Mouse (Mus musculus): ENCODE measurements at regions not wholly inside any gene's neighbourhood (a gene's known extent, or its start where the extent isn't known, plus 50 kb on each side); places are given as distances from the start of the nearest gene placed in this dataset.

- Histone ChIP-seq H3K4me3 (no peak overlapping the region), H3K27me3 (ENCODE audit: control insufficient read depth, insufficient read depth, insufficient read length) (peaks cover 9% of the 10 kb centered on the region), H3K4me2 (ENCODE audit: low read depth) (no peak overlapping the region), H3K36me3 (ENCODE audit: control insufficient read depth, insufficient read depth) (no peaks in the 10 kb centered on the region), H3ac (ENCODE audit: control insufficient read depth, insufficient read length) (no peak overlapping the region), H3K79me2 (ENCODE audit: control insufficient read depth, insufficient read depth) (no peaks in the 10 kb centered on the region)
- no peak for TF ChIP-seq MYOG (IDR thresholded peaks at IDR 0.05; ENCODE audit: control insufficient read depth in 1 of 3, insufficient read depth in 1 of 3, insufficient read length in 2 of 3, low read depth in 2 of 3)
- no peak for TF ChIP-seq REST (IDR thresholded peaks at IDR 0.05; ENCODE audit: insufficient read depth, insufficient read length)
- no peak for TF ChIP-seq MYOD1 (IDR thresholded peaks at IDR 0.05; ENCODE audit: control insufficient read depth in 1 of 3, insufficient read length in 2 of 3, low read depth in 2 of 3)
- TF ChIP-seq USF1 (IDR thresholded peaks at IDR 0.05; ENCODE audit: low read depth), result no peak
- TF ChIP-seq TCF3 (IDR thresholded peaks at IDR 0.05; ENCODE audit: insufficient read length, low read depth), result no peak
- TF ChIP-seq E2F4 (IDR thresholded peaks at IDR 0.05; ENCODE audit: insufficient read depth), result no peak
- no peak for TF ChIP-seq TCF12 (IDR thresholded peaks at IDR 0.05; ENCODE audit: insufficient read depth, poor library complexity, severe bottlenecking)
- no peak for TF ChIP-seq MAX (IDR thresholded peaks at IDR 0.05; ENCODE audit: low read depth)
- TF ChIP-seq SRF (IDR thresholded peaks at IDR 0.05; ENCODE audit: control insufficient read depth, insufficient read length, low read depth), result no peak
- TF ChIP-seq POLR2A (IDR thresholded peaks at IDR 0.05; ENCODE audit: insufficient read length, low read depth), result no peak
- no peak for TF ChIP-seq CEBPB (IDR thresholded peaks at IDR 0.05; ENCODE audit: insufficient read depth, poor library complexity, severe bottlenecking)
- TF ChIP-seq POLR2AphosphoS2 (IDR thresholded peaks at IDR 0.05; ENCODE audit: insufficient read length, low read depth), result no peak
Observed at GRCm38 (mm10) chr1:77933095-77933766, 263.7 kb downstream of the Pax3 start.

GRCm38 (mm10) chr1:77932226-77932625 lies 264.7 kb downstream of the Pax3 start:
- Histone ChIP-seq H3K79me2 (ENCODE audit: control insufficient read depth, insufficient read depth) (no peaks in the 10 kb centered on the region), H3ac (ENCODE audit: control insufficient read depth, insufficient read length) (no peak overlapping the region), H3K4me2 (ENCODE audit: low read depth) (no peak overlapping the region), H3K4me3 (no peak overlapping the region), H3K36me3 (ENCODE audit: control insufficient read depth, insufficient read depth) (no peaks in the 10 kb centered on the region), H3K27me3 (ENCODE audit: control insufficient read depth, insufficient read depth, insufficient read length) (peaks cover 10% of the 10 kb centered on the region)
- TF ChIP-seq E2F4 (IDR thresholded peaks at IDR 0.05; ENCODE audit: insufficient read depth), result no peak
- no peak for TF ChIP-seq MYOG (IDR thresholded peaks at IDR 0.05; ENCODE audit: control insufficient read depth in 1 of 3, insufficient read depth in 1 of 3, insufficient read length in 2 of 3, low read depth in 2 of 3)
- no peak for TF ChIP-seq CEBPB (IDR thresholded peaks at IDR 0.05; ENCODE audit: insufficient read depth, poor library complexity, severe bottlenecking)
- TF ChIP-seq POLR2A (IDR thresholded peaks at IDR 0.05; ENCODE audit: insufficient read length, low read depth), result no peak
- no peak for TF ChIP-seq MYOD1 (IDR thresholded peaks at IDR 0.05; ENCODE audit: control insufficient read depth in 1 of 3, insufficient read length in 2 of 3, low read depth in 2 of 3)
- no peak for TF ChIP-seq SRF (IDR thresholded peaks at IDR 0.05; ENCODE audit: control insufficient read depth, insufficient read length, low read depth)
- TF ChIP-seq TCF12 (IDR thresholded peaks at IDR 0.05; ENCODE audit: insufficient read depth, poor library complexity, severe bottlenecking), result no peak
- TF ChIP-seq POLR2AphosphoS2 (IDR thresholded peaks at IDR 0.05; ENCODE audit: insufficient read length, low read depth), result no peak
- no peak for TF ChIP-seq USF1 (IDR thresholded peaks at IDR 0.05; ENCODE audit: low read depth)
- TF ChIP-seq TCF3 (IDR thresholded peaks at IDR 0.05; ENCODE audit: insufficient read length, low read depth), result no peak
- no peak for TF ChIP-seq MAX (IDR thresholded peaks at IDR 0.05; ENCODE audit: low read depth)
- TF ChIP-seq REST (IDR thresholded peaks at IDR 0.05; ENCODE audit: insufficient read depth, insufficient read length), result no peak

- Histone ChIP-seq H3K36me3 (ENCODE audit: control insufficient read depth, insufficient read depth) (no peaks in the 10 kb centered on the region), H3K4me3 (no peak overlapping the region), H3ac (ENCODE audit: control insufficient read depth, insufficient read length) (no peak overlapping the region), H3K79me2 (ENCODE audit: control insufficient read depth, insufficient read depth) (no peaks in the 10 kb centered on the region), H3K27me3 (ENCODE audit: control insufficient read depth, insufficient read depth, insufficient read length) (peaks cover 16% of the 10 kb centered on the region), H3K4me2 (ENCODE audit: low read depth) (no peak overlapping the region)
- TF ChIP-seq REST (IDR thresholded peaks at IDR 0.05; ENCODE audit: insufficient read depth, insufficient read length) (no peak), MYOG (IDR thresholded peaks at IDR 0.05; ENCODE audit: control insufficient read depth in 1 of 3, insufficient read depth in 1 of 3, insufficient read length in 2 of 3, low read depth in 2 of 3) (no peak)
Observed at GRCm38 (mm10) chr1:77930661-77931060, 266.3 kb downstream of the Pax3 start.

GRCm38 (mm10) chr1:77929552-77929951 lies 267.4 kb downstream of the Pax3 start:
- Histone ChIP-seq H3K4me2 (ENCODE audit: low read depth) (no peak overlapping the region), H3K4me3 (no peak overlapping the region), H3K79me2 (ENCODE audit: control insufficient read depth, insufficient read depth) (no peaks in the 10 kb centered on the region), H3K36me3 (ENCODE audit: control insufficient read depth, insufficient read depth) (no peaks in the 10 kb centered on the region), H3K27me3 (ENCODE audit: control insufficient read depth, insufficient read depth, insufficient read length) (peaks cover 16% of the 10 kb centered on the region), H3ac (ENCODE audit: control insufficient read depth, insufficient read length) (no peak overlapping the region)
- TF ChIP-seq MAX (IDR thresholded peaks at IDR 0.05; ENCODE audit: low read depth), result no peak
- TF ChIP-seq TCF12 (IDR thresholded peaks at IDR 0.05; ENCODE audit: insufficient read depth, poor library complexity, severe bottlenecking), result no peak
- no peak for TF ChIP-seq POLR2AphosphoS2 (IDR thresholded peaks at IDR 0.05; ENCODE audit: insufficient read length, low read depth)
- TF ChIP-seq MYOD1 (IDR thresholded peaks at IDR 0.05; ENCODE audit: control insufficient read depth in 1 of 3, insufficient read length in 2 of 3, low read depth in 2 of 3), result no peak
- TF ChIP-seq TCF3 (IDR thresholded peaks at IDR 0.05; ENCODE audit: insufficient read length, low read depth), result no peak
- TF ChIP-seq MYOG (IDR thresholded peaks at IDR 0.05; ENCODE audit: control insufficient read depth in 1 of 3, insufficient read depth in 1 of 3, insufficient read length in 2 of 3, low read depth in 2 of 3), result no peak
- no peak for TF ChIP-seq POLR2A (IDR thresholded peaks at IDR 0.05; ENCODE audit: insufficient read length, low read depth)
- TF ChIP-seq REST (IDR thresholded peaks at IDR 0.05; ENCODE audit: insufficient read depth, insufficient read length), result no peak
- no peak for TF ChIP-seq USF1 (IDR thresholded peaks at IDR 0.05; ENCODE audit: low read depth)
- TF ChIP-seq SRF (IDR thresholded peaks at IDR 0.05; ENCODE audit: control insufficient read depth, insufficient read length, low read depth), result no peak
- no peak for TF ChIP-seq E2F4 (IDR thresholded peaks at IDR 0.05; ENCODE audit: insufficient read depth)
- TF ChIP-seq CEBPB (IDR thresholded peaks at IDR 0.05; ENCODE audit: insufficient read depth, poor library complexity, severe bottlenecking), result no peak

Data from myocyte (in vitro differentiated cells).